Mouse (Mus musculus): ENCODE measurements around the gene Hist1h2ah. TPM values are rescaled to one million over a fixed set of nuclear protein-coding genes. Genes with fewer than 3 reads are reported as not detected.
"Not testable (repeated sequence)": the region's sequence is repeated elsewhere in the genome, so short reads cannot be mapped to it uniquely, and the experiment has no call there.

Hist1h2ah gene
- total RNA-seq (2021) = 10 to 100 TPM; 38.2 to 41.7 TPM
- long read RNA-seq, experiment 1 = 0 reads
- long read RNA-seq, experiment 2 = 0 reads

DNA sequence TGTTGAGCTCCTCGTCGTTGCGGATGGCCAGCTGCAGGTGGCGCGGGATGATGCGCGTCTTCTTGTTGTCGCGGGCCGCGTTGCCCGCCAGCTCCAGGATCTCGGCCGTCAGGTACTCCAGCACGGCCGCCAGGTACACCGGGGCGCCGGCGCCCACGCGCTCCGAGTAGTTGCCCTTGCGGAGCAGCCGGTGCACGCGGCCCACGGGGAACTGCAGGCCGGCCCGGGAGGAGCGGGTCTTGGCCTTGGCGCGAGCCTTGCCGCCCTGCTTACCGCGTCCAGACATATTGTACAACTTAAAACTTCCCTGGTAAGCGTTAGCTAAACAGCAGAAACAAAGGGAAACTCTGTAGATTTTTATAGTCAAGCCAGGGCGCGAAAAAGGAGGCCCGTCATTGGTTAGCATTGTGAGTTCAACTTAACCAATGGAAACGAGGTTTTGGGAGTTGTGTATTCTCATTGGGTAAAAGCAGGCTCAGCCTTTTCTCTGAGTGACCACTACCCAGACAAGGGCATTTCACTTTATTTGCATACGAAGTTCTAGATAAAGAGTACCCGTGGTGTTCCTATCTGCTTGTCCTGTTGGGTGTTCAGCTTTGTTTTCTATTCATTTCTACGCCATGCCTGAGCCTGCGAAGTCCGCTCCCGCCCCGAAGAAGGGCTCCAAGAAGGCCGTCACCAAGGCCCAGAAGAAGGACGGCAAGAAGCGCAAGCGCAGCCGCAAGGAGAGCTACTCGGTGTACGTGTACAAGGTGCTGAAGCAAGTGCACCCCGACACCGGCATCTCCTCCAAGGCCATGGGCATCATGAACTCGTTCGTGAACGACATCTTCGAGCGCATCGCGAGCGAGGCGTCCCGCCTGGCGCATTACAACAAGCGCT lies at the start of gene Hist1h2ah, which contains the start of gene Hist1h2bk:
Gene Hist1h2ah (minus strand): TSS at position 302 of the 882 bp plus-strand sequence.
Gene Hist1h2bk (plus strand): TSS at position 604 of the 882 bp plus-strand sequence.
- intact Hi-C loops (cut with DNase I) = not testable (repeated sequence)
- DNase-seq (ENCODE audit: low spot score in 2 of 2) = peak; percentile 89 to 95

DNA sequence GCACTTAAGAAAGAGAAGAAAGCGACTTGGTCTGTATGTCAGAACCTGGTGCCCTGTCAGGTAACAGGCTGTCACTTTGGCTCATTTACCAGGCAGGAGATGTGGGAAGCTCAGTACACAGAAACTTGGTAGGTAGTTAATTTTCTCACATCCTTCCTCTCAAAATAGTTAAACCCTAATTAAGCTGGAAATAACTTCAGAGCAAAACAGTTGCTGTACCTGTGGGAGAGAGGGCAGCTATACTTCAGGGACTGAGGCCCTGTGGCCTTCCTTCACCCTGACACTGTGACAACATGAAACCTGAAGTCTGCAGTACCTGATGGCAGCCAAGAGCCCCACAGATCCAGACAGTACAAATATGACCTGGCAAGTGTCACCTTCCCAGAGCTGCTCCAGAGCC lies 48.8 kb upstream of the Hist1h2ah start, which contains the start of gene Vmn1r188:
Gene Vmn1r188 (plus strand): TSS at position 301 of the 400 bp plus-strand sequence.
- DNase-seq (ENCODE audit: low spot score in 2 of 2); intact Hi-C loops (cut with DNase I): not testable (repeated sequence)

DNA sequence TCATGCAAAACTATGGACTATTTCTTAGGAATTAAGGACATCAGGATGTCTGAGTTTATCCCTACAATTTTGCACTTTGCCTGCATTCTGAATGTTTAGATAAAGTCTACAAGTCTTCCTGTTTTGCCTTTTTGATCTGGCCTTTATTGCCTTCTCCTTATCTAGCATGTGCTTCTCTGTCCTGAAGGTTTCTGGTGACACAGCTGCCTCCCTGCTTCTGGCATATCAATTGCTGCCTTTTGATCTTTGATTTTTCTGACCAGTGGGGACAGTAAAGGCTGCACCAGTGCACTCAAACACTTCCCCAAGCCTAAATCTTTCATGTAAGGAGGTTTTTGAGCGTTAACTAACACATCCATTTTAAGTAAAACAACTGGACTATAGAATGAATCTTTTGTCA lies 28.1 kb upstream of the Hist1h2ah start:
- intact Hi-C loops (cut with DNase I) = no loop called here
- no peak for DNase-seq (ENCODE audit: low spot score in 2 of 2)

DNA sequence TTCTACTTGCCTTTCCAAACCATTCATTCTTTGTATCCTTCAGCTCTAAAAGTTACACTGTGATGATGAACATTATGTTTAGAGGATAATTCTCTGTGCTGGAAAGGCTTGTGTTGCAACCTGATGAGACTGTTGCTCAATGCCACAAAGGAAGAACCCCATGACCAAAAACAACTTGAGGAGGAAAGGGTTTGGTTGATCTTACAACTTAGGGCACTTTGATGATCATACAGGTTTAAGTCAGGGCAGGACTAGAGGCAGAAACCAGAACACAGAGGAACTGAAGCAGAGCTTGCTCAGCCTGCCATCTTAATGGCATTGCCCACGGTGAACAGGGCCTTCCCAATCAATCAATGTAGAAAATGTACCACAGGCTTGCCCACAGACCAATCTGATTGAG lies 26.1 kb upstream of the Hist1h2ah start:
- intact Hi-C loops (cut with DNase I) = no loop called here
- no peak for DNase-seq (ENCODE audit: low spot score in 2 of 2)

DNA sequence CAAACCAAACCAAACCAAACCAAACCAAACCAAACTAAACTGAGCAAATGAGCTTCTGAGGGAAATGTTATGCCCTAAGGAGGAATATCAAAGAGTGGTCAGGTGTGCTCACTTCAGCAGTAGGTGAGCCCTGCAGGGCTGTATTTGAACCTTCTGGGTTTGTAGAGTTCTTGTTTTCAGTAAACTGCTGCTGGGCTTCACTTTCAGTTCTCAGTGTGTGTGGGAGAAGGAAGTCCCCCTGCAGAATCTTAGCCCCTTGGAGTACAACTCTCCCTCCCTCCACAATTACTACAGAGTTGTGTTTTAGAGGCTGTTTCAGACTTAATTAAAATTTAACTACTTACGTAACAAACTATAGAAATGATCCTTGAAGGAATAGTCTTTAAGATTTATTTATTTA lies 18.4 kb upstream of the Hist1h2ah start:
- no peak for DNase-seq (ENCODE audit: low spot score in 2 of 2)
- intact Hi-C loops (cut with DNase I) = no loop called here

DNA sequence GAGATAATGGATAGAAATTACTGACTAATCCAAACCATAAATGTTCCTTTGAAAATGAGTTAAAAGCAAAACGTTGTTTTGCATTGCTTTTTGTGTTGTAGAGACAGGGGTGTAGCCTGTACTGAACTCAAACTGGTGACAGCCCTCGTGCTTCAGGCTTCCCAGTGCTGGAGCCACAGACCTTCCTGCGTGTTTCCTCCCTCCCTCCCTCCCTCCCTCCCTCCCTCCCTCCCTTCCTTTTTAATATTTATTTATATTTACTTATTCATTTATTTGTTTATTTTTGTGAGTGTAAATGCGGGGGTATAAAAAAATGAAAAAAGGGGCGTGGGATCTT lies 16.1 kb upstream of the Hist1h2ah start:
- intact Hi-C loops (cut with DNase I) = no loop called here
- DNase-seq (ENCODE audit: low spot score in 2 of 2) = no peak

DNA sequence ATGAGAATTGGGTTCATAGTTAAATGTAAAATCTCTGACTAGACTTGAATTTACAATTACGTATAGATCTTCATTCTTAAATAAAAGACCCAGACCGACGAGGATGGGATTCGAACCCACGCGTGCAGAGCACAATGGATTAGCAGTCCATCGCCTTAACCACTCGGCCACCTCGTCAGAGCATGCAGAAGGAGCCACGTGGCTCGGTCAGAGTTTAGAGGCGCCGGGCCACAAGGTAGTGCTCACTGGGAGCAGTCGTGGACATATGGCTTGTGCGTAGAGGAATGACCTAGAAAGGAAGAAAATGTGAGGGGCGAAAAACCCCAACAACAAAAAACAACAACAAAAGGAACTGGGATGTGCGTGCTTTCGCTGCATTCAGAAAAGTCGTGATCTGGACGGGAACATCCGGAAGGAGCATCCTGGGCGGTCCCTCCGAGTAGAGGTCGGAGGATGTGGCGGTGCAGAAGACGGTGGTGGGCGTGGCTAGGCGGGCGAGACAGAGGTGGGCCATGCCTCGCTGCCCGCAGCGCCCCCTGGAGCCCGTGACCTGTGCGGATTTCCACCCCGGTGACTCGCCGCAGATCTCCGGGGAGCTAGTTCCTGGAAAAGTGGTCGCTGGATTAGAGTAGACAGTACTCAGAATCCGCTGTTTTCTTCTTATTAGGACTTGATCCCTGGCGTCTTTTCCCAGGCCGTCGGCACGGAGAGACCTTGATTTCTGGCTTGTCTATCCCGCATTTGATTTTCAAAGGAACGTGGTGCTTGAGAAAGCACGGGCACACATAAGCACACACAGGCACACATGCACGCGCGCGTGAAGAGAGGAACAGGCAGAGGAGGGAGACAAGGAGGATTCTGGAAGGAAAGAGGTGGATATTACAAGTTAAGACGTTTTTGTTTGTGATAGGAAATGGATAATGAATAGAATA lies 15.5 kb upstream of the Hist1h2ah start:
- intact Hi-C loops (cut with DNase I) = no loop called here
- DNase-seq (ENCODE audit: low spot score in 2 of 2) = peak; percentile 85 to 91

DNA sequence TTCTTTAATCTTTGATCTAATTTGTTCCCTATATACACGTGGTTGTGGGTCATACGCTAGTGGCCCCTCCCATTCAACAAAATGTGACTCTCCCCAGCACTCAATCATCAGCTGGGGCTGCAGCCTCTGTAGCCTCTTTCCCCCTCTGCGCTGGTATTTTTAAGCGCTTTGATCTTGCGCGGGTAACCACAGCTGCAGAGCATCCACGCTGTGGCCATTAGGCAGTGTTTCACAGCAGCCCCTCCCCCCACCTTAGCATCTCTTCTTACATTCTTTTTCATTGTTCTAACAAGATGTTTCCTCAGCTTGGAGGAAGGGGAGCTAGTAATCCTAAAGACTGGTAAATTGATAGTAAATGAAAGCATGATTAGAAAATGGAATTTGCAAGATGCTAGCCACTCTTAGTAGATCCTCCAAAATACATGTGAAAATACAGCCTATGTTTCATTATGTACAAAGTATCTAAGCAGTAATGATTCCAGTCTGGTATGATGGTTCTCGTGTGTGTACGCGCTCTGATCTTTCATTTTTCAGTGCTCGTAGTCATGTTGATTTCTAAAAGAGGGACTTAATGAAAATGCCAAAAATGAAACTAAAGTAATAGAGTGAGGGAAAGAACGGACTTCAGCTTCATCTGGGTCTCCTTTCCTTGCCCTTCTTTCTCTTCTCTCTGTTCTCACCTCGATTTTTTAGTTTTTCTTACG lies 14.5 kb upstream of the Hist1h2ah start:
- intact Hi-C loops (cut with DNase I) = loop anchor here (10.0 kb wide), 3 partner anchors 1355 to 1695 kb away; partner anchors contain the start of genes Hist1h2ac, Hist1h2bb, Hist1h2bc and Hist1h3c
- peak; percentile 26 to 38 for DNase-seq (ENCODE audit: low spot score in 2 of 2)

DNA sequence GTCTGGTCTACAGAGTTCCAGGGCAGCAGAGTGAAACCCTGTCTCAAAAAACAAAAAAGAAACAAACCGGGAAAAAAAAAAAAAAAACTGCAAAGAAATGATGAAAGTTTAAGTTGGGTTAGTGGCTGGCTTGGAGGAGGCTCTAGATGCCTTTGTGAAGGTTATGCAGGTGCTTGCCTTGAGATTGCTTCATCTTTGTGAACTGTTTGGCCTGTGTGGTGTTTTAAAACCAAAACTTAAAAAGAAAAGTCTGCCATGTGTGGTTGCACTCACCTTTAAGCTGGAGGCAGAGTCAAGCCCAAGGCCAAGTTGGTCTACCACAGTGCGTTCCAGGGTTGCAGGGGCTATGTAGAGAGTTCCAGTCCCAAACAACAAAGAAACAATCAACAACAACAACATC lies 13.7 kb upstream of the Hist1h2ah start:
- DNase-seq (ENCODE audit: low spot score in 2 of 2) = no peak
- intact Hi-C loops (cut with DNase I) = loop anchor here (10.0 kb wide), 3 partner anchors 1356 to 1696 kb away; partner anchors contain the start of genes Hist1h2ac, Hist1h2bb, Hist1h2bc and Hist1h3c

DNA sequence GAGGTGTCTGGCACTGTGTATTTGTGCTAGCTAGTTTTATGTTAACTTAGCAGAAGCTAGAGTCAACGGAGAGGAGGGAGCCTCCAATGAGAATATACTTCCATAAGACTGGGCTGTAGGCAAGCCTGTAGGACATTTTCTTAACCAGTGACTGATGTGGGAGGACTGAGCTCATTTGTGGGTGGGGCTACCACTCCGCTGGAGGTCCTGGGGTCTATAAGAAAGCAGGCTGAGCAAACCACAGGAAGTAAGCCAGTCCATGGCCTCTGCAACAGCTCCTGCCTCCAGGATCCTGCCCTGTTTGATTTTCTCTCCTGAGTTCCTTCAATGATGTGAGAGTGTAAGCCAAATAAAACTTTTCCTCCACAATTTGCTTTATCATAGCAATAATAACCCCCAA lies 9.9 kb upstream of the Hist1h2ah start:
- no peak for DNase-seq (ENCODE audit: low spot score in 2 of 2)
- intact Hi-C loops (cut with DNase I) = loop anchor here (10.0 kb wide), 3 partner anchors 1359 to 1699 kb away; partner anchors contain the start of genes Hist1h2ac, Hist1h2bb, Hist1h2bc and Hist1h3c

DNA sequence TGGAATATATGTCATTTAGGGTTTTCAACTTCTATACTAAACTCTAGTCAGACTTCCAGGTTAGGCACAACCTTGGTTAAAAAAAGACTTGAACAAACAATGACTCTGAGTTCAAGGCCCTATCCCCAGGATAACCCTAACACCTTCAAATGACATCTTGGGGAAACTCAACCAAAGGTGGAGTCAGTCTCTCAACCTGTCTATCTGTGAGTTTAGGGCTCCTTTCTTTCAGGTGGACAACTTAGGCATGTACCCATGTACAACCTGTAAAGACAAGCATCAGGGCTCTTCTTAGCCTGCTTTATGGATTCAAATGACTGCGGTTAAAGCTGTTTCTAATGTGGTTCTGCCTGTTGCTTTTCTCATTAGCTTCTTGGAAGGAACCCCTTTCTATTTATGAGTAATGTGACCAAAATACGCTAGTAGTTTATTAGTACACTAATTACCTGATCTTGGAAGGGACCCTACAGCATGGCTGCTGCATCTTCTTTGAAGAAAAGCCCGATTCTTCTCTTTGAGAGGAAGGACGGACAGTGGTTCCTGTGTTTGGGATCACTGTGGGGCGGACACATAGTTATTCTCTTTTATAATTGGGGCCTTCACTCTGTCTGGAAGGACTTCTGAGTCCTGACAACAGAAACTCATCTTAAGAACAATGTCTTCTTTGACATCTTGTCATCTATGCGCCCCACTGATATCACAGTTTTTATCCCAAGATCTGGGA lies 9.2 kb upstream of the Hist1h2ah start:
- intact Hi-C loops (cut with DNase I) = loop anchor here (5.0 to 10.0 kb wide), 4 partner anchors 1360 to 1700 kb away; partner anchors contain the start of genes Hist1h2ac, Hist1h2af, Hist1h2bb and Hist1h2bc
- DNase-seq (ENCODE audit: low spot score in 2 of 2) = no peak

DNA sequence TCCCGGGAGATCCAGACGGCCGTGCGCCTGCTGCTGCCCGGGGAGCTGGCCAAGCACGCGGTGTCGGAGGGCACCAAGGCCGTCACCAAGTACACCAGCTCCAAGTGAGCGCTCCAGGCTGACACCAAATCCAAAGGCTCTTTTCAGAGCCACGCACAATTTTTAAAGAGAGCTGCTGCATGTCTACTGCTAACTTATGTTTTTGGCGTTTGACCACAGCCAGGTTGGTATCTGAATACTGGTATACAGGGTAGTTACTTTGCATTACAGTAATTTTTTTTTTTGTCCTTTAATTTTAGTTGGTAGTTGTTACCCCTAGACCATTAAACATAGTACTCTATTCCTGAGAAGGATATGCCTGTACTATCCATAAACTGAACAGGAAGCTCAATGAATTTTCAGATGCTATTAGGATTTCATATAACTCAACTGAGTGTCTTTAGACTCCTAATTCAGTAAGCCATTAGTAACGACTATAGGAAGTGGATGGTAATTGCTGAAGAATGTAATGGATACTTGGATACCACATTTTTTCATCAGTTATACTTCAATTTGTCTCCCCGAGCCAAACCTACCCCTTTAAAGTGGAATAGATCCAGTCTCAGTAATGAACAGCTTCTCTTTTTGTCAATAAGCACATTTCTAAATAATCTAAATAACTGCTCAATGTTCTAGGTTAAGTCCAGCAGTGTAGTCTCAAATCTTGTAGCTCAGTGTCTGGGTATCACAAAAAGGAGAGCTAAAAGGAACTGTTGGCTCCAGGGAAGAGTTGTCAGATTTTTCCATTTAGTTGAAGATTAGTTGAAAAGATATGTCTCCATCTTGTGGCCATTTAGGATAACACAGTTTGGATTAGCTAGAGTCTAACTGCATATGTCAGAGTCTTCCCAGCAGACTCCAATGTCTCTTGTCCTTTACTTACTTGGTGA lies 8.4 kb upstream of the Hist1h2ah start:
- peak; percentile 45 to 77 for DNase-seq (ENCODE audit: low spot score in 2 of 2)
- intact Hi-C loops (cut with DNase I) = loop anchor here (5.0 to 10.0 kb wide), 4 partner anchors 1361 to 1701 kb away; partner anchors contain the start of genes Hist1h2ac, Hist1h2af, Hist1h2bb and Hist1h2bc

DNA sequence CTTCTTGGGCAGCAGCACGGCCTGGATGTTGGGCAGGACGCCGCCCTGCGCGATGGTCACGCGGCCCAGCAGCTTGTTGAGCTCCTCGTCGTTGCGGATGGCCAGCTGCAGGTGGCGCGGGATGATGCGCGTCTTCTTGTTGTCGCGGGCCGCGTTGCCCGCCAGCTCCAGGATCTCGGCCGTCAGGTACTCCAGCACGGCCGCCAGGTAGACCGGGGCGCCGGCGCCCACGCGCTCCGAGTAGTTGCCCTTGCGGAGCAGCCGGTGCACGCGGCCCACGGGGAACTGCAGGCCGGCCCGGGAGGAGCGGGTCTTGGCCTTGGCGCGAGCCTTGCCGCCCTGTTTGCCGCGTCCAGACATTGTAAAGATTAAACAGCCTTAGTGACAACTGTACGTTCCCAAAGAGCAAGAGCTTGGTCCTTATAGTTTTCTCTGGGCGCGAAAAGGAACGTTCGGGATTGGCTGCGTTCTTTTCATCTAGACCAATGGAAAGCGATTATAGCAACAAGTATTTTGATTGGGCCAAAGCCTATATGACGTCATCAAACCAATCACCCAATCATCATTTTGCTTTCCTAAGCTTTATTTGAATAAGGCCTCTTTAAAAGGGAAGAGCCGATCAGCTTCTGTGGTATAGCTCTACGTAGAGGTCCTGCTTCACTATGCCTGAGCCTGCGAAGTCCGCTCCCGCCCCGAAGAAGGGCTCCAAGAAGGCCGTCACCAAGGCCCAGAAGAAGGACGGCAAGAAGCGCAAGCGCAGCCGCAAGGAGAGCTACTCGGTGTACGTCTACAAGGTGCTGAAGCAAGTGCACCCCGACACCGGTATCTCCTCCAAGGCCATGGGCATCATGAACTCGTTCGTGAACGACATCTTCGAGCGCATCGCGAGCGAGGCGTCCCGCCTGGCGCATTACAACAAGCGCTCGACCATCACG lies 7.5 kb upstream of the Hist1h2ah start, which contains the start of the genes Hist1h2ag and Hist1h2bj:
Gene Hist1h2ag (minus strand): TSS at position 377 of the 935 bp plus-strand sequence.
Gene Hist1h2bj (plus strand): TSS at position 647 of the 935 bp plus-strand sequence.
- intact Hi-C loops (cut with DNase I) = loop anchor here (5.0 to 10.0 kb wide), 4 partner anchors 1362 to 1702 kb away; partner anchors contain the start of genes Hist1h2ac, Hist1h2af, Hist1h2bb and Hist1h2bc
- peak; percentile 93 to 98 for DNase-seq (ENCODE audit: low spot score in 2 of 2)

DNA sequence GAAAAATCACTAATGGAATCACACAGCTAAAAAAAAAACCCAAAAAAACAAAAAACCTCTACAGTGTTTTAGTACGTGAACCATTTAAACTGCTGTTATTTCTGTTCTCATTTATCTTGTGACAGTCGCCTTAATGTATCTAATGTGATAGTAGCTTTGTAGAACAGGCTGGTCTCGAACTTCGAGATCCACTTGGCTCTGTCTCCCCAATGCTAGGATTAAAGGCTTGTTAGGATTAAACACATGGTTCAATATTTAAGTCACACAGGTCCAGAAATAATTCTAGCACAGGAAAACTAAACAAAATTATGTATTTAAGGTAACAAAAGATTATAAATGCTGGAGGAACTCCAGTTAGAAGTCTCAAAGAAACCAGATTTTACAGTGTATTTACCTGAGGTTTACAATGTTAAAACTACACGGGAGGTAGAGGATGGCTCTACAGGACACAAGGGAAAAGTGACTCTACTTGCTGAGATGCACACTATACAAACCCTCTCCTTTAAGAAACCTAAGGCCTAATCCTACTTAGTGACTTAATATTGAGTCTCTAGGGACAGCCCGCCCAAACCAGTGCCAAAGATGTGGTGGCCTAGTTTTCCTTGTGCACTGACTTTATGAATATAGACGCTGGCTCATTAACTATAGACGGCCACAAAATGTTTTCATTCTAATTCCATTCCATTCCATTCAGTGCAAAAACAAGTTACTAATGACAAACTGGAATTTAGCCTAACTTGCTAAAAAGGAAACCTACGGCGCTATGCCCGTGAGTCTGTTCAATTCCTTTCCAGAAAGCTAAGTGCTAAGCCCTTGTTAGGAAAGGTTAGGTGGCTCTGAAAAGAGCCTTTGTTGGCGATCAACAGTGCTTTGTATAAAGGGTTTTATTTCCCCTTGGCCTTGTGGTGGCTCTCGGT lies 6.5 kb upstream of the Hist1h2ah start:
- intact Hi-C loops (cut with DNase I) = loop anchor here (5.0 to 10.0 kb wide), 4 partner anchors 1363 to 1703 kb away; partner anchors contain the start of genes Hist1h2ac, Hist1h2af, Hist1h2bb and Hist1h2bc
- DNase-seq (ENCODE audit: low spot score in 2 of 2) = no peak
